8 mouse cellular contexts compared by ENCODE assay signal in the genomic region with DNA sequence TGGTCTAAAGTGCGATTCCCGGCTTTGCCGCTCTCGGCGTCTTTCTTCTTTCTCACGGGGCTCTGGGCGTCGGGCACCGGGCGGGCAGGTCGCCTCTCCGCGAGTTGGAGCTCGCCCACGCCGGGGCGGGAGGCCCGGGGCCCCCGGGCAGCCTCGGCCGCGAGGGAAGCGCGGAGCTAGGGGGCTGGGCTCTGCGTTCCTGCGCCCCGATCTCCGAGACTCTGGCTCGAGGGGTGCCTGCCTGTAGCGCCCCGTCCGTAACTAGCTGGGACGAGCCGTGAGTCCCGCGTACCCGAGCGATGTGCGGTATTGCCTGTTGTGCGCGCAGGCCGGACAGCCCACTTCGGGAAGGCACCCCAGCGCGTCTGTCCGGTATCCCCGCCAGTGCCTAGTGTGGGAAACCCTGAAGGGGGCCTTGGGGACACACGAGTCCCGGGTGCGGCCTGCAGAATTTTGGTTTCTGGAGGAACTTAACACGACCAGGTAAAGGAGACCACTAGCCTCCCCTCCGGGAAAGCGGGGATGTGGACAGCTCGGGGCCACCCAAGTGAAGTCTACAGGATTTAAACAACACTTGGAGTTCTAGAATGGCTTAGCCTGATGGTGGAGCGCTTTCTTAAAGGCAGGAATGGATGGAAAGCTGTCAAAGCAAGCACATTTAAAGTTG. TPM values are rescaled to one million over a fixed set of nuclear protein-coding genes. Genes with fewer than 3 reads are reported as not detected.
DNase-seq lines count a peak whose midpoint lies in the region; ATAC-seq and TF ChIP-seq lines count a peak whose summit lies in the region.

No protein-coding gene starts in this region.

- no peaks in the 10 kb centered on the region for H3K27me3 ChIP-seq in testis, adult 2 months (ENCODE audit: control insufficient read depth, insufficient read depth, low read length)
- no peaks in the 10 kb centered on the region for H3K27me3 ChIP-seq in forebrain, embryonic 15.5 days
- no peaks in the 10 kb centered on the region for H3K27me3 ChIP-seq in intestine, embryonic 16.5 days (replicated peaks; ENCODE audit: control insufficient read depth, insufficient read depth, low read length)
- H3K27me3 ChIP-seq in lung, embryonic 15.5 days = no peaks in the 10 kb centered on the region

- no peak for TF ChIP-seq POLR2A in testis, adult 2 months (IDR thresholded peaks at IDR 0.05; ENCODE audit: control insufficient read depth, low read depth, low read length)

- peak overlapping the region; percentile 80 for H3K9ac ChIP-seq in forebrain, embryonic 15.5 days (replicated peaks)
- H3K9ac ChIP-seq in intestine, embryonic 16.5 days (ENCODE audit: low read depth, low read length) = peak overlapping the region; percentile 87
- peak overlapping the region; percentile 95 for H3K9ac ChIP-seq in lung, embryonic 15.5 days

- H3K9me3 ChIP-seq in forebrain, embryonic 15.5 days = no peaks in the 10 kb centered on the region
- H3K9me3 ChIP-seq in intestine, embryonic 16.5 days (ENCODE audit: control insufficient read depth, low read length) = no peaks in the 10 kb centered on the region
- H3K9me3 ChIP-seq in lung, embryonic 15.5 days = no peaks in the 10 kb centered on the region

- peak; percentile 72 for ATAC-seq in forebrain, embryonic 15.5 days (replicated peaks)
- peak; percentile 57; the same call in 1 of the 2 replicates for ATAC-seq in intestine, embryonic 16.5 days
- peak; percentile 57 for ATAC-seq in lung, embryonic 15.5 days (ENCODE audit: borderline replicate concordance, extremely low read depth, low FRiP score, low TSS enrichment)

- no peak for TF ChIP-seq CTCF in testis, adult 2 months (IDR thresholded peaks at IDR 0.05; ENCODE audit: control insufficient read depth, insufficient read depth, insufficient replicate concordance, low read depth, low read length)

- 0% methylated on average over 50 of the region's 55 CpGs for WGBS in forebrain, embryonic 15.5 days
- WGBS in intestine, embryonic 16.5 days = under 1% methylated on average over 55 of the region's 55 CpGs
- WGBS in lung, embryonic 15.5 days = 2% methylated on average over 49 of the region's 55 CpGs

- H3K4me1 ChIP-seq in testis, adult 2 months (ENCODE audit: control insufficient read depth, insufficient read depth, low read length) = peaks cover 8% of the 10 kb centered on the region
- peaks cover 29% of the 10 kb centered on the region for H3K4me1 ChIP-seq in forebrain, embryonic 15.5 days
- peaks cover 15% of the 10 kb centered on the region for H3K4me1 ChIP-seq in intestine, embryonic 16.5 days (ENCODE audit: control insufficient read depth, insufficient read depth, low read length)
- H3K4me1 ChIP-seq in lung, embryonic 15.5 days = peaks cover 25% of the 10 kb centered on the region; the same call in 1 of the 2 replicates

- peak overlapping the region; percentile 93 for H3K4me3 ChIP-seq in testis, adult 2 months (ENCODE audit: control insufficient read depth, low read depth, low read length)
- H3K4me3 ChIP-seq in forebrain, embryonic 15.5 days = peak overlapping the region; percentile 94
- H3K4me3 ChIP-seq in intestine, embryonic 16.5 days (ENCODE audit: low read length) = peak overlapping the region; percentile 85
- peak overlapping the region; percentile 91 for H3K4me3 ChIP-seq in lung, embryonic 15.5 days

- H3K27ac ChIP-seq in testis, adult 2 months (ENCODE audit: control insufficient read depth, insufficient read depth, low read depth, low read length) = peak overlapping the region; percentile 50
- peak overlapping the region; percentile 96 for H3K27ac ChIP-seq in forebrain, embryonic 15.5 days (replicated peaks)
- H3K27ac ChIP-seq in intestine, embryonic 16.5 days (ENCODE audit: low read length) = peak overlapping the region; percentile 97
- peak overlapping the region; percentile 100 for H3K27ac ChIP-seq in lung, embryonic 15.5 days

- H3K4me2 ChIP-seq in forebrain, embryonic 15.5 days (replicated peaks) = peak overlapping the region; percentile 86
- peak overlapping the region; percentile 59 for H3K4me2 ChIP-seq in intestine, embryonic 16.5 days (ENCODE audit: low read depth, low read length)
- peak overlapping the region; percentile 77 for H3K4me2 ChIP-seq in lung, embryonic 15.5 days

- no peaks in the 10 kb centered on the region for H3K36me3 ChIP-seq in testis, adult 2 months (ENCODE audit: control insufficient read depth, insufficient read depth, low read length)
- H3K36me3 ChIP-seq in forebrain, embryonic 15.5 days = no peaks in the 10 kb centered on the region
- no peaks in the 10 kb centered on the region for H3K36me3 ChIP-seq in intestine, embryonic 16.5 days (ENCODE audit: control insufficient read depth, insufficient read depth, low read length)
- no peaks in the 10 kb centered on the region for H3K36me3 ChIP-seq in lung, embryonic 15.5 days

- DNase-seq in testis, postnatal 10 days (ENCODE audit: low spot score) = no peak
- peak; percentile 61 for DNase-seq in brain, adult 2 months (ENCODE audit: low read depth, low spot score)
- DNase-seq in retina, embryonic 14.5 days (ENCODE audit: low spot score) = peak; percentile 60
- DNase-seq in thymus, postnatal 4 days = no peak

RNA-seq across cellular contexts. Expression of gene Frmd6, which starts 0.5 kb away (rescaled TPM):
- 5.3 and 5.7 TPM in 2 replicates for polyA plus RNA-seq in testis, adult 2 months (2012; rRNA removed)
- polyA plus RNA-seq in forebrain, embryonic 15.5 days (2015; fragmentation: Nextera tagmentation; extraction: Ambion mirVana) = 11.8 and 11.9 TPM in 2 replicates
- polyA plus RNA-seq in intestine, embryonic 16.5 days (2015; fragmentation: Nextera tagmentation; extraction: Ambion mirVana) = 11.1 and 11.2 TPM in 2 replicates
- 33.5 and 34.9 TPM in 2 replicates for polyA plus RNA-seq in lung, embryonic 15.5 days (2015; fragmentation: Nextera tagmentation; extraction: Ambion mirVana)

Comparison
In these comparisons a context has a peak if more than half of its experiments do, and no peak if none do; other contexts are left out.
1. H3K27ac ChIP-seq: peak in every context shown above with its lines; median percentile 100 in lung, embryonic 15.5 days; 97 in intestine, embryonic 16.5 days; 96 in forebrain, embryonic 15.5 days; 50 in testis, adult 2 months.
2. DNase-seq: peak in brain, adult 2 months (single experiment) and retina, embryonic 14.5 days (single experiment); none in testis, postnatal 10 days (single experiment) and thymus, postnatal 4 days (single experiment).
3. Peak in every context shown above with its lines, with median percentiles within 50 percentile points of each other: H3K4me3 ChIP-seq, ATAC-seq, H3K4me2 ChIP-seq and H3K9ac ChIP-seq.